Mouse (Mus musculus): ENCODE data around the gene Ppm1g.

Gene Ppm1g

DNA sequence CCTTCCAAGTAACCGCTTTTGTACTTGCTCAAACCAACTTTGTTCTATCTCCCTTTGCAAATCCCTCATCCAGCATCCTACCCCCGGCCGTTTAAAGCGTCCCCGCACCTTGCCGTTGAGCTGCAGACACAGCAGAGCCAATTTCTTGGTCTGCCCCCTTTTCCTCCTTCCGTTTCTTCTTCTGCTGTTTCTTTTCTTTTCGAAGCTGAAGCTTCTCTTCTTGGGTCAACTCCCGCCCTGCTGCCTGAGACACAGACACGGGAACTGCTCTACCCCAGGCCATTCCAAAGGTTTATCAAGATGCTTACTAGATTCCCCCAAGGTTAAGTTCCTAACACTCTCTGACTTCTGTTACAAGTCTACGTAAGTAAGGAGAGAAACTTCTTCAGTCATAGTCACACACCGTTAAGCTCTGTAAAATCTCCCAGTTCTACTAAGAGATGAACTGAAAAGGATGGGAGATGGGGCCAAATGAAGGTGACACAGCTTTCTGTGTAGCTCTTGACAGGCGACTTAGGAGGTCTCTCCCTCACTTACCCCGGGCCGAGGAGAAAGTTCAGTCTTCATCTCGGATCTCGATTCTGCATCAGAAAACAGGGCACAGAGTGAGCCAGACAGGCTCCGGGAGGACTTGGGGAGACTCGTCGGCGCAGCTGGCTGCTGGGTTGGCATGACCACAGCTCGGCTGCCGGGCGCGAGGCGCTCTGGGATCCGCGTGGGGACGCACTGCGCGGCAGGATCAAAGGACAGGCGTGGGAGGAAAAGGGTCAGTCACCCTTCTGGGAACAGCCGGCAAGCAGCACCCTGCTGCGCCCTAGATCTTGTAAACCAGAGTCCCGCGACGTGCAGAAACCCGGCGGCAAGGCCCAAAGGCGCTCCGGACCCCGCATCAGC lies 28.2 kb downstream of the Ppm1g start:
- DNase-seq (ENCODE audit: low read depth) = no peak

DNA sequence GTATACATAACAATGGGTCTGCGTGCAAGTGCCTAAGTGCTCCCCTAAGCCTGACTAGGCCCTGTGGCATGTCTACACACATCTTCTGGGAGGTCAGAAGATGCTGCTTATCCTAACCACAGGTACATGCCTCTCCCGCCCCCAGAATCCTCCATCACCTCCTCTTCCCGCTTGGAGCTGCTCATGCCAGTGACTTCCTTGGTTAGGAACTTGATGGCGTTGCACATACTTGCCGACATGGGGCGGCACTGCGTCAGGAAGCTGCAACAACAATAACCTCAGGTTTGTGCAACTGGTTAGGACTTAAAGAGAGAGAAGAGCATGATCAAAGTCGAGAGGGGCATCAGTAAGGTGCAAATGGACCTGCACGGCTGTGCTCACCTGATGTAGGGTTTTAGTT lies 30.3 kb downstream of the Ppm1g start:
- DNase-seq (ENCODE audit: low read depth) = no peak

DNA sequence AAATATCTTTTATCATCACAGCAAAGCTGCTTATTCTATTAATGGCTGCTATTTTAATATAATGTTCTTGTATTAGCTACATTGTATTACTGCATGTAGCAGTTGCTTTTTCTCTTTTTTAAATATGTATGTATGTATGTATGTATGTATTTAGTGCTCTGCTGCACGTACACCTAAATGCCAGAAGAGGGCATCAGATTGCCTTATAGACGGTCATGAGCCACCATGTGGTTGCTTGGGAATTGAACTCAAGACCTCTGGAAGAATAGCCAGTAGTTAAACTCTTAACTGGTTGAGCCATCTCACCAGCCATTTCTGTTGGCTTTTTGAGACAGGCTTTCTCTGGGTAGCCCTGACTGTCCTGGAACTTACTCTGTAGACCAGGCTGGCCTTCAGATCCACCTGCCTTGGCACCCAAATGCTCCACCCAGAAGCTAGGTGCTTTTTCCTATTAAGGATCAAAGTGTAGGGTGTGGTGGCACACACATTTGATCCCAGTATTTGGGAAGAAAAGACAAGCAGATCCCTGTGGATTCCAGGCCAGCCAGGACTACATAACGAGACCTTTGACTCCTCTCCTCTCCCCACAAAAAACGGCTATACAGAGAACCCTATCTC lies 32.2 kb downstream of the Ppm1g start:
- DNase-seq (ENCODE audit: low read depth) = no peak

DNA sequence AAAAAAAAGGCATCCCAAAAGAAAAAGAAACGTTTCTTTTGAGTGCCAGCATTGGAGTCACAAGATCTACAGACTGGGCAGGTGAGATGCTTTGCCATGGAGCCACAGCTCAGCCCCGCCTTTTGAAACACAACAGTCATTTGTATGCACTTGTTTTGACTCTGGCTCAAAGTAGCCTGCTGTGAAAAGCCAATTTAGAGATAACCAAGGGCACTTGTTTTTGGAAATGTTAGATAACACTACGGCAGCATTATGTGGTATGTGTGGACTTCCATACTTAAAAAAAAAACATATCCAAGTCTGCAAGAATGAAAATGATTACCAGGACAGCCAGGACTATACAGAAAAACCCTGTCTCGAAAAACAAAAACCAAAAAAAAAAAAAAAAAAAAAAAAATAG lies 36.8 kb downstream of the Ppm1g start:
- DNase-seq (ENCODE audit: low read depth) = no peak

DNA sequence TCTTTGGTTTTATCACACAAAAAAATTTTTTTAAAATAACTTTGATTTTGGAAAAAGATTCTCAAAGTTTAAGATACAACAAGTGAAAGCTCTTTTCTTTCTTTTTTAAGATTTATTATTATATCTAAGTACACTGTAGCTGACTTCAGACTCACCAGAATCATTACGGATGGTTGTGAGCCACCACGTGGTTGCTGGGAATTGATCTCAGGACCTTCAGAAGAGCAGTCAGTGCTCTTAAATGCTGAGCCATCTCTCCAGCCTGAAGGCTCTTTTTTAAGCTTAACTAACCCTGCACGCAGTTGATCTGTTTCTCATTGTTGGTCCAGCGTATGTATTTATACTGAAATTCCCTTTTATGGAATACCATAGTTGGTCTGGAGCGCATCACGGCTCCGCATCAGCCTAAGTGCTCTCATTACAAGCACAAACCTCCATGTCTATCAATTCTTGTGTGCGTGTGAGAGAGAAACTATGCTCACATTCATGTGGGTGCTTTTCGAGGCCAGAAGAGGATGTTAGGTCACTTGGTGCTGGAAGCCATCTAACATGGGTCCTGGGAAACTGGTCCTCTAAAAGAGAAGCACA lies 39.2 kb downstream of the Ppm1g start:
- no peak for DNase-seq (ENCODE audit: low read depth)

DNA sequence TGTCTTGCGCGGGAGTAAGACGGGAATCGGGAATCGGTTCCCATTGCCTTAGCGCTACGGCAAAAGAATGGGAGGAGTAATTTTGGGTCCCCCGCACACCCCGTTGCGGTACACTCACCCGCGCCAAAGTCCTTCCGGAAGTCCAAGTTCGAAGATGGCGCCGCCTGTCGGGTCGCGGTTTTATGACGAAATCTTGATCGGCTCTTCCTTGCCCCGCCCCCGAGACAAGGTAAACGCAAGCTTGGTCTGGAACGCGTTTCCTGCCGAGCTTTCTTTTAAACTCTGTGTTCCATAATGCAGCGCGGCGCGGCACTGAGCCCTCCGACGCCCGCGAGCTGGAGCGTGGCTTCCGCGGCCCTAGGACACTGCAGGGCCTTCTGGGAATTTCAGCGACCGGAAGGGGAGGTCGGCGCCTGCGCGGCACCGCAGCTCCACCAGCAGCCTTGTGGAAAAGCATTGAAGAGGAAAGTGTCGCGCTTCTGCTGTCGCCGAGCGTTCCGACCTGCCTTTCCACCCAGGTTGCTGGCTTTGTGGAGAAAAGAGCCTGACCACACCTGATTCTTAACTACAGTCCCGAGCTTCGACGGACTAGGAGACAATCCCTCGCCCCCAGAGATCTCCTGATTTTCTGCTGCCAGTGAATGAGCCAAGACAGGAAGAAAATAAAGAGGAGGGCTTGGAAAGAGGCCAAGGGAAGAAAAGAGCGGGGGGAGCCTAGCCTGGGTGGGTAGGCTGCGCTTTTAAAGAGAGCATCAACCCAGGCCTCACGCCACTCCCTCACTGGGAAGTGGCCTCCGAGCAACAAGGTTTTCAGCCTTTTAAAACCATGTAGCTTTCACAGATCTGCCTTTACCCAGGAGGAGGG lies 40.5 kb downstream of the Ppm1g start, which contains the start of the genes Gm29609 and Gtf3c2:
Gene Gm29609, minus strand, starts transcription at position 146 of the 865 bp plus-strand sequence.
Gene Gtf3c2, minus strand, starts transcription at position 379 of the 865 bp plus-strand sequence.
- peak; percentile 92 for DNase-seq (ENCODE audit: low read depth)

DNA sequence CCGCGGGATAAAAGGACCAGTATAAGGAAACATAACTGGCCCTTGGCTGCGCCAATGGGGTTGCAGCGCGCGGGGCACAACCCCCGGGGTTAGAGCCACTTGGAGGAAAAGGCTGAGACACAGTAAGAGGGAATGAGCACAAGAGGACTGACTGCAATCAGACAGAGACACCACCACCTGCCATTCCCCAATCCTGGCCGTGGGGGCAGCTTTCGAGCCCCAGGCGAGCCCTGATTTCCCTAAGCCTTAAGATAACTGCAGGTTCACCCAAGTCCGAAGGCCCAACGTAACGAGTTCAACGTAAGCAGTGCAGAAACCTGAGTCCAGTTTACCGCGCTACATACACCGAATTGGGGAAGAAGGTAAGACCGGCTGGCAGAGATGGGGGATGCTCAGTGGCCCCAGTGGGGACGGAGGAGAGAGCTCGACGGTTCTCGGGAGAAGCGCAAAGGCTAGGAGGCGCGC lies 41.2 kb downstream of the Ppm1g start:
- no peak for DNase-seq (ENCODE audit: low read depth)

DNA sequence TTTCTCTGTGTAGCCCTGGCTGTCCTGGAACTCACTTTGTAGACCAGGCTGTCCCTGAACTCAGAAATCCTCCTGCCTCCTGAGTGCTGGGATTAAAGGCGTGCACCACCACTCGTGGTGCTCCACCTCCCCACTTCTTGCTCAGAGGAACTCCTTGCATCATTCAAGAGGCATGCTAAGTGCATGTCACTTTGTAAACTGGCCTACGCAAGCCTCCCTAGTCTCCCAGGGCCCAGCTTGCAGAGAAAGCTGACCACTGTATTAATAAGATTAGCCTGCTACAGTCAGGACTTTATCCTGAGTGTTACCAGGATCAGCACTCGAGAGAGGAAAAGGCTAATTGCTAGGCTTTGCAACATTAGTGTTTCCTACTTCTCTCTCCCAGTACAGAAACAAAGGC lies 51.9 kb downstream of the Ppm1g start:
- no peak for DNase-seq (ENCODE audit: low read depth)

DNA sequence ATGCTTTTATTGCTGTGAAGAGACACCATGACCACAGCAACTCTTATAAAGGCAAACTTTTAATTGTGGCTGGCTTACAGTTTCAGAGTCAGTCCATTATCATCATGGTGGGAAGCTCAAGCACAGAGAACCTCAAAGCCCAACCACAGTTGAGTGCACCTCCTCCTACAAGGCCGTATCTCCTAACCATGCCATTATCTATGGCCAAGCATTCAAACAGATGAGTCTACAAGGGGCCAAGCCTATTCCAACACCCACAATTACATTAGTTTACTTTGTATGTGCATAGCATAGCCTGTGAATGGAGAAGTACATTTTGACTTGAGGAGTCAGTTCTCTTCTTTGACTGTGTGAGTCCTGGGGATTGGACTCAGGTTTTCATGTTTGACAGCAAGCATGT lies 55.6 kb downstream of the Ppm1g start:
- no peak for DNase-seq (ENCODE audit: low read depth)

DNA sequence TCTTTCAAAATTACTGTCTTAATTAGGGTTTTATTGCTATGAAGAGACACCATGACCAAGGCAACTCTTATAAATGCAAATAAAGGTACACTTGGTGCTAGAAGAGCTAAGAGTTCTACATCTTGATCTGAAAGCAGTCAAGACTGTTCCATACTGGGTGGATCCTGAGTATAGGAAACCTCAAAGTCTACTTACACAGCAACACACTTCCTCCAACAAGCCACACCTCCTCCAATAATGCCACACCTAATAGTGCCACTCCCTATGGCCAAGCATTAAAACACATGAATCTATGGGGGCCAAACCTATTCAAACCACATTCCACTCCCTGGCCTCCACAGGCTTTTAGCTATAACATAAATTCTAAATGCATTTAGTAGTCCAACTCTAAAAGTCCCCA lies 58.0 kb downstream of the Ppm1g start:
- DNase-seq (ENCODE audit: low read depth) = no peak

DNA sequence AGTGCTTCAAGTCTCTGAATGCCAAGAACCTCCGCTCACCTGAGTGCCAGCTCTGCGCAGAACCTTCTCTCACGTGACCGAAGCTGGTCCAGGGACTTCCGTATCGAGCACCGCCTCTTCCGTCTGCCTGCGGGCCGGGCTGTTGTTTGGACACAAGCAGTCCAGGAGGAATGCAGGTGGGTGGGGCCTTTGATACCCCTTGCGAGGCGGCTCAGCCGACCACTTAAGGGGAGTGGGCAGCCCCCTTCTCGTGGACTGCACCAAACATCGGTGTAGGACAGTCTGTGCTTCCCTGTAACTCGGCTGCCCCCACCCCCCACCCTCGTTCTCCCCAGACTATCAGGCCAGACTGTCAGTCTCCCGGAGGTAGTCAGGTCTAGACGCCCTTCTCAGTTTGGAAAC lies 66.3 kb downstream of the Ppm1g start, which contains the start of gene Mpv17:
Gene Mpv17, minus strand, starts transcription at position 100 of the 402 bp plus-strand sequence.
- DNase-seq (ENCODE audit: low read depth) = peak; percentile 80

DNA sequence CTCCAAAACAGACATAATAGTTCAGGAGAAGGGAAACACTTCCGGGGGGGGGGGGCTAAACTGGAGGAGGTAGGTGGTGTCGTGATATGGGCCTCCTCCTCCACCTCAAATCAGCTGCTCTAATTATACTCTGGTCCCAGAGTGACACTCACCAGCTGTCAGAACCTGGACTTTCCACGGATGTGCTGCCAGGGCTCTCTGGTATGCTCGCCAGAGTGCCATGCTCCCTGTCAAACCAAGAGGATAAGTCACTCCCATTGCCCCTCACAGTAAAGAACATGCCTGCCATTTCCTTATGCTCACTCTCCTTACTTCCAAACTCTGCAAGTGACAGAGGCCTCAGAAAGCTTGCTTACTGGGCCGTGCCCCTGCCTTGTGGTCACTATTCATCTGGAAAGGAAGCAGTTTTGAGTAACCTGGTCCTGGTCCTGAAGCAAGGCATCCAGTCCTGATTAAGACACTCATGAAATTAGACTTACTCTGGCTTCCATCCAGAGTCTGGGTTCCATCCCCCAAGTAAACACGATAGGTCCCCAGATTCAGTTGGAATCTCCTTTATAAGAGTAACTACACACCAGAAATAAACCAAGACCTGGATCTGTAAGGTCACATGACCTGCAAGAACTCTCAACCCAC lies 66.9 kb downstream of the Ppm1g start:
- DNase-seq (ENCODE audit: low read depth) = no peak

Data from fibroblast of lung, adult 2 months (primary cell).